17 mouse cellular contexts compared by ENCODE assay signal in the genomic region with DNA sequence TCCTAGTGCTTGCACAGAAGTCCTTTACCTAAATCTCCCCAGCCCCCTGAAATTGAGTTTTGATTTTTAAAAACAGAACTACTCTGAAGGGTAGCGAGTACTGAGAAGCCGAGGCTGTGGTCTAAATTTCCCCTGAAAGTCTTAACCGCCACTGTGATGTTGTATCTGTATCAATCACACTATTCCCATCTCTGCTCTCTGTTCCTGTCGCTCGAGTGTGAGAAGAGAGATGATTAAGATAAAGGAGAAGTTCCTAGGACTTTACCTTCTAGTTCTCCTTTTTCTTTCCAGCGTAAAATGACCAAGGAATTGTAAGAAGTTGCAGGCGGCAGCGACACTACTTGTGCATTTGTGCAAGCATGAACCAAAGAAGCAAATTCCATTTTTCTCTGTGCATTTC.
"Had no signal": no experiment of that assay in that cellular context is flagged by ENCODE, and none has a peak within 500 bp of the region (broad histone marks: within the 10 kb centered on the region; RNA-seq: fewer than 3 reads in every experiment).

No protein-coding gene starts in this region.

- H3K9ac ChIP-seq: neural tube, embryonic 12.5 days; neural tube, embryonic 13.5 days; neural tube, embryonic 15.5 days; stomach, embryonic 15.5 days had no signal

- H3K27ac ChIP-seq: neural tube, embryonic 12.5 days; neural tube, embryonic 13.5 days; neural tube, embryonic 15.5 days; stomach, embryonic 15.5 days; stomach, postnatal 0 days had no signal

- DNase-seq: retina, postnatal 1 day; right cerebral cortex, adult 18-20 months; right cerebral cortex, postnatal 14 days; right cerebral cortex, postnatal 25 days; right cerebral cortex, postnatal 4 days; spleen, adult 18-20 months; thymus, adult 18-20 months; thymus, adult 2 months; thymus, postnatal 14 days; thymus, postnatal 25 days; thymus, postnatal 36 days; thymus, postnatal 4 days had no signal

- H3K27me3 ChIP-seq: neural tube, embryonic 12.5 days; neural tube, embryonic 13.5 days; neural tube, embryonic 15.5 days; stomach, embryonic 15.5 days had no signal

- H3K4me1 ChIP-seq: neural tube, embryonic 12.5 days; neural tube, embryonic 13.5 days had no signal

- H3K4me3 ChIP-seq: neural tube, embryonic 12.5 days; neural tube, embryonic 13.5 days; neural tube, embryonic 15.5 days; stomach, embryonic 15.5 days had no signal

- H3K36me3 ChIP-seq: neural tube, embryonic 12.5 days; neural tube, embryonic 13.5 days; neural tube, embryonic 15.5 days; stomach, embryonic 15.5 days had no signal

- H3K4me2 ChIP-seq: neural tube, embryonic 12.5 days; neural tube, embryonic 13.5 days; neural tube, embryonic 15.5 days; stomach, embryonic 15.5 days had no signal

- H3K9me3 ChIP-seq: neural tube, embryonic 12.5 days; neural tube, embryonic 13.5 days; neural tube, embryonic 15.5 days; stomach, embryonic 15.5 days had no signal
